Mouse (Mus musculus): ENCODE results near the gene Cenpt. TPM values are rescaled to one million over a fixed set of nuclear protein-coding genes. Genes with fewer than 3 reads are reported as not detected.

Cenpt gene
- polyA plus RNA-seq, 1 experiment, result not detected

- no peak for TF ChIP-seq CTCF (IDR thresholded peaks at IDR 0.05; ENCODE audit: insufficient read depth, low read depth, low read length)
- TF ChIP-seq POLR2A (IDR thresholded peaks at IDR 0.05; ENCODE audit: insufficient read depth, low read depth, low read length), result no peak
- H3K27ac ChIP-seq (ENCODE audit: insufficient read depth, low read depth, low read length), result no peak overlapping the region
- no peak overlapping the region for H3K4me3 ChIP-seq (ENCODE audit: insufficient read depth, low read depth, low read length)
- WGBS, result 97% methylated on average over 6 of the region's 6 CpGs
- H3K4me1 ChIP-seq (ENCODE audit: control insufficient read depth, insufficient read depth, low read length), result peaks cover 3% of the 10 kb centered on the region; the same call in 1 of the 2 replicates
Measured at GRCm38 (mm10) chr8:105813241-105813640, 39.8 kb downstream of the Cenpt start.

GRCm38 (mm10) chr8:105812511-105812910, 40.6 kb downstream of the Cenpt start:
- TF ChIP-seq CTCF (IDR thresholded peaks at IDR 0.05; ENCODE audit: insufficient read depth, low read depth, low read length), result no peak
- TF ChIP-seq POLR2A (IDR thresholded peaks at IDR 0.05; ENCODE audit: insufficient read depth, low read depth, low read length), result no peak
- WGBS, result 79% methylated on average over 5 of the region's 5 CpGs
- H3K4me1 ChIP-seq (ENCODE audit: control insufficient read depth, insufficient read depth, low read length), result peaks cover 5% of the 10 kb centered on the region
- no peak overlapping the region for H3K4me3 ChIP-seq (ENCODE audit: insufficient read depth, low read depth, low read length)
- H3K27ac ChIP-seq (ENCODE audit: insufficient read depth, low read depth, low read length), result no peak overlapping the region

DNA sequence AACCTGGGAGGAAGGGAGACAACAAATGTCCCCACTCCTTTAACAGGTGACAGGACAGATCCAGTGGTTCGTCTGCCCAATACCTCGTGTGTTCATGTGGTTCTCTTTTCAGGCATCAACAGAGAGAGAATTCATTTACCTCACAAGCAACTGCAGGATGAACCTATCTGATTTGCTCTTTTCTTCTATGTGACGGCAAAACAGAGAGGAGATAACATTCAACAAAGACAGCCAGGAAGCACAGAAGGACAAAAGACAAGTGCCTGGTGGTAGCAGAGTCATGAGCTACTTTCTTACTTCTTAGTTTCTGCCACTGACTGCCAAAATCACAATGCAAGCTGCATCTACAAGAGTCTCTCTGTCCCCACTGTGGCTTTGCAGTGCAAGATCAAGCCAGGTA, 41.5 kb downstream of the Cenpt start:
- Histone ChIP-seq H3K4me1 (ENCODE audit: control insufficient read depth, insufficient read depth, low read length) (peaks cover 5% of the 10 kb centered on the region), H3K4me3 (ENCODE audit: insufficient read depth, low read depth, low read length) (no peak overlapping the region), H3K27ac (ENCODE audit: insufficient read depth, low read depth, low read length) (no peak overlapping the region)
- 75% methylated on average over 3 of the region's 3 CpGs for WGBS
- TF ChIP-seq CTCF (IDR thresholded peaks at IDR 0.05; ENCODE audit: insufficient read depth, low read depth, low read length) (no peak), POLR2A (IDR thresholded peaks at IDR 0.05; ENCODE audit: insufficient read depth, low read depth, low read length) (no peak)

DNA sequence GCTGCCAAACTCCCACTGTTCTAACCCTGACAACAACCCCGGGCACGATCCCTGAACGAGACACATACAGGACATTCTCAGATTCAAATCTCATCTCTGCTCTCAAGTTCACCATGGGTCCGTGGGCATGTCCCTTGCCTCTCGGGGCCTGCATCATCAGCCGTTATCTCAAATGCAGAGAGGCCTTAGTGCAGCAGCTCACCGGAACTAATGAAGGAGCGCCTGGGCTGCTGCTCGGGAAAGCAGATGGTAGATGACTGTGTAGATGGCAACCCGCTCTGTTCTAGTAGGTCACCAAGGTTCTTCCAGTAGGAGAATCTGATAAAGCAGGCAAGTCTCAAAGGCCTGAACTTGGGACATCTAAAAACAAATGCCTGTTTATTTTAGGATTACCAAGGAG, 42.0 kb downstream of the Cenpt start:
- H3K27ac ChIP-seq (ENCODE audit: insufficient read depth, low read depth, low read length), result no peak overlapping the region
- WGBS, result 82% methylated on average over 10 of the region's 10 CpGs
- H3K4me3 ChIP-seq (ENCODE audit: insufficient read depth, low read depth, low read length), result no peak overlapping the region
- H3K4me1 ChIP-seq (ENCODE audit: control insufficient read depth, insufficient read depth, low read length), result peaks cover 5% of the 10 kb centered on the region
- TF ChIP-seq CTCF (IDR thresholded peaks at IDR 0.05; ENCODE audit: insufficient read depth, low read depth, low read length) (no peak), POLR2A (IDR thresholded peaks at IDR 0.05; ENCODE audit: insufficient read depth, low read depth, low read length) (no peak)

DNA sequence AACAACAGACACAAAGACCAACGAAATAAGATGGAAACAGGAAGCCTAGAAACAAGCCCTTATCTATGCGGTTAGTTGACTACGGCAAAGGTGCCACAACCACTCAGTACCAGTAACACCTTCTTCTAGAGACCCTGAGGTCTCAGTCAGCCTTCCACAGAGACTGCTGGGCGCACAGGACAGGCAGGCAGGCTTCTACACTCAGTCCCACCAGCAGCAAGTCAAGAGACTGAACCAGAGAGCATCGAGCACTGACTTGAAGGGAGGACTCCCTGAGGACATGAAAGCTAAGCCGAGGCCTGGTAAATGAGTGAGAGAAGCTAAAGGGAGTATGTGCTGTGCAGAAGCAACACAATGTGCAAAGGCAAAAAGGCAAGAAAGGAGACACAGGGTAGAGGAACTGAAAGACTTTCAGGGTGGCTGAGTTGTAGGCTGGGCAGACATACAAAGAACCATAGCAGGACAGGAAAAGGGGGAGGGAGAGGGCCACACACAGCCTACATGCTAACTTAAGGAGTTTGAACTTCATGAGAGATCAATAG, 42.8 kb downstream of the Cenpt start:
- Histone ChIP-seq H3K4me3 (ENCODE audit: insufficient read depth, low read depth, low read length) (no peak overlapping the region), H3K4me1 (ENCODE audit: control insufficient read depth, insufficient read depth, low read length) (peaks cover 5% of the 10 kb centered on the region), H3K27ac (ENCODE audit: insufficient read depth, low read depth, low read length) (no peak overlapping the region)
- TF ChIP-seq POLR2A (IDR thresholded peaks at IDR 0.05; ENCODE audit: insufficient read depth, low read depth, low read length) (no peak), CTCF (IDR thresholded peaks at IDR 0.05; ENCODE audit: insufficient read depth, low read depth, low read length) (no peak)
- 88% methylated on average over 6 of the region's 6 CpGs for WGBS

GRCm38 (mm10) chr8:105808480-105808879, 44.6 kb downstream of the Cenpt start:
- TF ChIP-seq CTCF (IDR thresholded peaks at IDR 0.05; ENCODE audit: insufficient read depth, low read depth, low read length), result no peak
- TF ChIP-seq POLR2A (IDR thresholded peaks at IDR 0.05; ENCODE audit: insufficient read depth, low read depth, low read length), result no peak
- Histone ChIP-seq H3K27ac (ENCODE audit: insufficient read depth, low read depth, low read length) (no peak overlapping the region), H3K4me3 (ENCODE audit: insufficient read depth, low read depth, low read length) (no peak overlapping the region), H3K4me1 (ENCODE audit: control insufficient read depth, insufficient read depth, low read length) (peaks cover 5% of the 10 kb centered on the region)
- 91% methylated on average over 2 of the region's 2 CpGs for WGBS

DNA sequence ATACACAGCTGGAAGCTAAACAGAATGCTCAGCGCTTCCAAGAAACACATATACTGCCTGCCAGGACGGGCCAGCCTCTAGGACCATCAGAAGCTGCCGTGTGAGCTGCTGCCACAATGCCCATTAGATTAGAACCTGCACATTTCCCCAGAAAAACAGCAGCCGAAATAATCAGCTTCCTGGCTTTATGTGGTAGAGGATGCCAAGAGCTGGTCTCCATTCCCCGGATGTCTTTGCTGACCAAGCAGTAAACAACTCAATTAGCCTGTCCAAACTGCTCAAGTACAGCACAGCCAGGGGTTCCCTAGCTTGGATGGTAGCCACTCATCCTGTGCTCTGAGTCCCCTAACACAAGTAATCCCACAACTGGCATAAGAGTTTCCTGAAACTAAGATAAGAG, 45.3 kb downstream of the Cenpt start:
- no peak overlapping the region for H3K4me3 ChIP-seq (ENCODE audit: insufficient read depth, low read depth, low read length)
- no peak for TF ChIP-seq CTCF (IDR thresholded peaks at IDR 0.05; ENCODE audit: insufficient read depth, low read depth, low read length)
- no peak for TF ChIP-seq POLR2A (IDR thresholded peaks at IDR 0.05; ENCODE audit: insufficient read depth, low read depth, low read length)
- peaks cover 5% of the 10 kb centered on the region for H3K4me1 ChIP-seq (ENCODE audit: control insufficient read depth, insufficient read depth, low read length)
- no peak overlapping the region for H3K27ac ChIP-seq (ENCODE audit: insufficient read depth, low read depth, low read length)
- WGBS, result 33% methylated on average over 5 of the region's 5 CpGs

DNA sequence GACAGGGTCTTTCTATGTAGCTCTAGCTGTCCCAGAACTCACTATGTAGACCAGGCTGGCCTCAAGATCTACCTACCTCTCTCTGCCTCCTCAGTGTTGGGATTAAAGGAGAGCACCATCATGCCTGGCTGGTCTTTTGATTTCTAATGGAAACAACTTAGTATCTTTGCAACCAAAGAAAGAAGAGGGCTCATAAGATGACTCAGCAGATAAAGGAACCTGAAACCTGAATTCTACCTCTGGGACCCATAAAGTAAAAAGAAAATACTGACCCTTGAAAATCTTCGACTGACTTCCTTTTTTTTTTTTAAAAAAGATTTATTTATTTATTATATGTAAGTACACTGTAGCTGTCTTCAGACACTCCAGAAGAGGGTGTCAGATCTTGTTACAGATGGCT, 47.1 kb downstream of the Cenpt start:
- no peak overlapping the region for H3K27ac ChIP-seq (ENCODE audit: insufficient read depth, low read depth, low read length)
- no peak for TF ChIP-seq POLR2A (IDR thresholded peaks at IDR 0.05; ENCODE audit: insufficient read depth, low read depth, low read length)
- H3K4me3 ChIP-seq (ENCODE audit: insufficient read depth, low read depth, low read length), result no peak overlapping the region
- H3K4me1 ChIP-seq (ENCODE audit: control insufficient read depth, insufficient read depth, low read length), result peaks cover 3% of the 10 kb centered on the region
- WGBS, result 74% methylated on average over 1 of the region's 1 CpGs

- 50% methylated on average over 3 of the region's 3 CpGs for WGBS
Measured at GRCm38 (mm10) chr8:105805346-105805745, 47.7 kb downstream of the Cenpt start.

GRCm38 (mm10) chr8:105804797-105805196, 48.3 kb downstream of the Cenpt start:
- TF ChIP-seq CTCF (IDR thresholded peaks at IDR 0.05; ENCODE audit: insufficient read depth, low read depth, low read length) (no peak), POLR2A (IDR thresholded peaks at IDR 0.05; ENCODE audit: insufficient read depth, low read depth, low read length) (no peak)
- WGBS, result 90% methylated on average over 7 of the region's 7 CpGs
- H3K4me1 ChIP-seq (ENCODE audit: control insufficient read depth, insufficient read depth, low read length), result peaks cover 2% of the 10 kb centered on the region; the same call in 1 of the 2 replicates
- H3K4me3 ChIP-seq (ENCODE audit: insufficient read depth, low read depth, low read length), result no peak overlapping the region
- H3K27ac ChIP-seq (ENCODE audit: insufficient read depth, low read depth, low read length), result no peak overlapping the region

More at GRCm38 (mm10) chr8:105805346-105805745, 47.7 kb downstream of the Cenpt start:
- Histone ChIP-seq H3K27ac (ENCODE audit: insufficient read depth, low read depth, low read length) (no peak overlapping the region), H3K4me1 (ENCODE audit: control insufficient read depth, insufficient read depth, low read length) (peaks cover 2% of the 10 kb centered on the region; the same call in 1 of the 2 replicates), H3K4me3 (ENCODE audit: insufficient read depth, low read depth, low read length) (no peak overlapping the region)
- TF ChIP-seq POLR2A (IDR thresholded peaks at IDR 0.05; ENCODE audit: insufficient read depth, low read depth, low read length) (no peak), CTCF (IDR thresholded peaks at IDR 0.05; ENCODE audit: insufficient read depth, low read depth, low read length) (no peak)
